Mouse (Mus musculus): ENCODE results near the gene Mrpl34.

Mrpl34 gene

GRCm38 (mm10) chr8:71468916-71469315, 4.2 kb downstream of the Mrpl34 start, which contains the start of gene Dda1:
TSS of gene Dda1 (plus strand) at chr8:71469199.
- DNase-seq (ENCODE audit: low spot score in 2 of 2): peak; percentile 98

- peak; percentile 70 to 81 for DNase-seq (ENCODE audit: low spot score in 2 of 2)
These were observed 4.7 kb downstream of the Mrpl34 start for GRCm38 (mm10) chr8:71469411-71469810.

- DNase-seq (ENCODE audit: low spot score in 2 of 2): peak in 1 of 2 experiments; percentile 9
These were observed 5.6 kb downstream of the Mrpl34 start for GRCm38 (mm10) chr8:71470146-71470912.

GRCm38 (mm10) chr8:71470913-71471255, 6.1 kb downstream of the Mrpl34 start:
- peak in 1 of 2 experiments; percentile 13 for DNase-seq (ENCODE audit: low spot score in 2 of 2)

GRCm38 (mm10) chr8:71471861-71472260, 7.1 kb downstream of the Mrpl34 start:
- peak in 1 of 2 experiments; percentile 12 for DNase-seq (ENCODE audit: low spot score in 2 of 2)

GRCm38 (mm10) chr8:71472601-71473386, 8.0 kb downstream of the Mrpl34 start:
- no peak for DNase-seq (ENCODE audit: low spot score in 2 of 2)

- no peak for DNase-seq (ENCODE audit: low spot score in 2 of 2)
These were observed 9.6 kb downstream of the Mrpl34 start for GRCm38 (mm10) chr8:71474344-71474743.

GRCm38 (mm10) chr8:71474785-71475701, 10.3 kb downstream of the Mrpl34 start:
- DNase-seq (ENCODE audit: low spot score in 2 of 2): no peak

GRCm38 (mm10) chr8:71475702-71476075, 10.9 kb downstream of the Mrpl34 start:
- DNase-seq (ENCODE audit: low spot score in 2 of 2): no peak

GRCm38 (mm10) chr8:71476099-71476940, 11.6 kb downstream of the Mrpl34 start:
- peak; percentile 77 to 84 for DNase-seq (ENCODE audit: low spot score in 2 of 2)

GRCm38 (mm10) chr8:71477196-71477845, 12.6 kb downstream of the Mrpl34 start:
- no peak for DNase-seq (ENCODE audit: low spot score in 2 of 2)

- DNase-seq (ENCODE audit: low spot score in 2 of 2): no peak
These were observed 14.2 kb downstream of the Mrpl34 start for GRCm38 (mm10) chr8:71478943-71479342.

GRCm38 (mm10) chr8:71483932-71484331, 19.2 kb downstream of the Mrpl34 start:
- DNase-seq (ENCODE audit: low spot score in 2 of 2): no peak

GRCm38 (mm10) chr8:71484736-71485135, 20.0 kb downstream of the Mrpl34 start:
- DNase-seq (ENCODE audit: low spot score in 2 of 2): no peak

- peak; percentile 76 to 85 for DNase-seq (ENCODE audit: low spot score in 2 of 2)
These were observed 20.7 kb downstream of the Mrpl34 start, which contains the start of gene Ano8 for GRCm38 (mm10) chr8:71485142-71486135. TSS of gene Ano8 (minus strand) at chr8:71485963.

- no peak for DNase-seq (ENCODE audit: low spot score in 2 of 2)
These were observed 21.4 kb downstream of the Mrpl34 start for GRCm38 (mm10) chr8:71486136-71486529.

GRCm38 (mm10) chr8:71487691-71488445, 23.1 kb downstream of the Mrpl34 start, which contains the start of gene Gtpbp3:
TSS of gene Gtpbp3 (plus strand) at chr8:71488103.
- DNase-seq (ENCODE audit: low spot score in 2 of 2): peak in 1 of 2 experiments; percentile 74

GRCm38 (mm10) chr8:71488454-71488853, 23.7 kb downstream of the Mrpl34 start:
- DNase-seq (ENCODE audit: low spot score in 2 of 2): peak; percentile 85 to 87

All from frontal cortex, postnatal 10 days (tissue).